Mouse (Mus musculus): ENCODE results near the gene Ppp1r32. TPM values are rescaled to one million over a fixed set of nuclear protein-coding genes. Genes with fewer than 3 reads are reported as not detected.

Ppp1r32 gene
- polyA plus RNA-seq (2012; rRNA removed) = 1.9 and 2.9 TPM in 2 replicates

DNA sequence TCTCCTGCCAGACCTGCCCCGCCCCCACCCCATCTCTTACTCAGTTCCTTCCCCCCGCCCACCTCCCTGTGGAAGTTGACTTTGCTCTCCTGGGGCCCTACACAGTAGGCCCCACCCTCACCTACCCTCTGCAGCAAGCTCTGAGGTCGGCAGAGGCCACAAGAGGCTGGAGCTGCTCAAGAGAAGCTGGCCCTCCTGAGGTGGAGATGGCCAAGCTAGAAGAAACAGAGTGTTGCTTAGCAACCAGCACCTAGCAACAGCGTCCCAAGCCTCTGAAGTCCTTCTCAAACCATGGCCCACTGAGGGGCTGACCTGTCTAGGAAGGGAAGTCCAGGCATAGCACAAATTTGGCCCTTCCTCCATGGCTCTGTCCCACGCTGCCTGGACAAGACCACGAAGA, at the start of gene Ppp1r32:
Gene Ppp1r32 (minus strand): TSS at position 226 of the 400 bp plus-strand sequence.
- no peak for DNase-seq (ENCODE audit: low read depth)

DNA sequence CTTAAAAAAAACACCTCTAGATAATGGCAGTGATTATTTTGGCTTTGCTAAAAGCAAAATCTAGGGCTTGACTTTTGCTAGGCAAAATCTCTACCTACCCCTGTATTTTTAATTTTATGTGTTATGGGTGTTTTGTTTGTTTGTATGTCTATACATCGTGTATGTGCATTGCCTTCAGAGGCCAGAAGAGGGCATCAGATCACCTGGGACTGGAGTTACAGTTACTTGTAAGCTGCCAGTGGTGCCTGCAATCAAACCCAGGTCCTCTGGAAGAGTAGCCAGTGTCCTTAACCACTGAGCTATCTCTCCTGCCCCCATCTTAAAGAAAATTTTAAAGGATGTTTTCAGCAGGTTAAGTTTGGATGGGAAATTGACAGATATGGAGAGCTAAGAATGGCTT, 47.4 kb upstream of the Ppp1r32 start:
- DNase-seq (ENCODE audit: low read depth) = no peak

DNA sequence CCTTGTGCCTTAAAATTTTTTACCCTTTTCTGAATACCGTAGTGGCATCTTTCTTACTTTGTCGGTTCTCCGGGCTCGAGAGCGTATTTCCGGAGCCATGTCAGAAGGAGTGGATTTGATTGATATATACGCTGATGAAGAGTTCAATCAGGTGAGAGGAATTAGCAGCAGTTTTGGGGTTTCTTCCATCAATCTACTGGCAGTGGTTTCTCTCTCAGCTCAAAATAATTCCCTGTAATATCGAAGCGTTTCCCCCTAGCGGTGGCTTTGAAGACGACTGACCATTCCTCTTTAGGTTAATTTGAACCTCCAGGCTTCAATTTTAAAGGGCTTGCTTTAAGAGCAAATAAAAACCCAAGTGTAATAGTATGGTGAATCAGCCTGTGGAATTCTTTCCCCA, 43.2 kb upstream of the Ppp1r32 start, which contains the start of gene Sdhaf2:
Gene Sdhaf2 (minus strand): TSS at position 233 of the 400 bp plus-strand sequence.
- no peak for DNase-seq (ENCODE audit: low read depth)

DNA sequence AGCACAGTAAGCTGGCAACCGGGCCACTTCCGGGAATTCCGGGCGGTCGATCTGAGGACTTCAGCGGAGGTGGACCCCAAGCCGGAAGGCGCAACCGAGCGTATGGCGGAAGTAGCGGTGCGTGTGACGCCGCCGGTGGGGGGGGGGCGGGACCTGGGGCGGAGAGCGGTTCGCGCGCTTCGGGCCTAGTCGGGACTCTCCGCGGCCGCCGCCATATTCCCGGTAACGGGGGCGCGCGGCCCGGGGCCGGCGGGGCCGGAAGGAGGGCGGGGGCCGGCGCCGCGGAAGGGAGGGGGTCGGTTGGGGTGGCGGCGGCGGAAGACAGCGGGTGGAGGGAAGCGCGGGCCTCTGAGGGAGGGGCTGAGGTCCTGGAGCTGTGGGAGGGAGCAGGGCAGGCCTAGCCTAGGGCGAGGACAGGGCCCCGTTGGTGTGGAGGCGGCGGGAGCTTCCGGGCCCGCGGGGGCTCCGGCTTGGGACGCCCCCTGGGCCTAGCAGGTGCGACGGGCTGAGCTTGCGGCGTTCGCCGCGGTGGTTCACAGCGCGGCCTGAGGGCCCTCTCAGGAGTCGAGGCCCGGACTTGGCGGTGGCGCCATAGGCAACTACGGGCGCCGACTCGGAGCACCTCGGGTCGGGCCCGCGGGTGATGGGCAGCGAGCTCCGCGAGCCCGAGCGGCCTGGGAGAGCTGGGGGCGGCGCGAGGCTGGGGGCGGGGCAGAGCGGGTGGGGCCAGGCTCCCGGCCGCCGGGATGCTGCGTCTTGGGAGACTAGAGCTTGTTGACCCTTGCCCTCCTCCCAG, 42.6 kb upstream of the Ppp1r32 start, which contains the start of gene Cpsf7:
Gene Cpsf7 (plus strand): TSS at position 161 of the 796 bp plus-strand sequence.
- peak; percentile 36 for DNase-seq (ENCODE audit: low read depth)

DNA sequence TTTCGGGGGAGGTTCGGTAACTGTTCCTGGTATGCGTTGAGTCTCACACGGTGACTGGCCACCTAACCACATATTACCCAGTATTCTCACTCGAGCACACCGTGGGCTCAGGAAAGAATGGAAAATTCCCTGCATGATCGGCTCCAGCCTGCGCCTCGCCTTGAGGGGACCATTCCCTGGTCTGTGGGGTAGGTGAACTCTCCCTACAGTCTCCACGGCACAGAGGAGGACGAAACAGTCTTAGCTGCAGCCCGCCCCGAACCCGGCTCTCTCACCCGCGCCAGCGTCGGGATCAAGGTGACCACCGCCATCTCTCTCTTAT, 42.0 kb upstream of the Ppp1r32 start:
- DNase-seq (ENCODE audit: low read depth) = no peak

DNA sequence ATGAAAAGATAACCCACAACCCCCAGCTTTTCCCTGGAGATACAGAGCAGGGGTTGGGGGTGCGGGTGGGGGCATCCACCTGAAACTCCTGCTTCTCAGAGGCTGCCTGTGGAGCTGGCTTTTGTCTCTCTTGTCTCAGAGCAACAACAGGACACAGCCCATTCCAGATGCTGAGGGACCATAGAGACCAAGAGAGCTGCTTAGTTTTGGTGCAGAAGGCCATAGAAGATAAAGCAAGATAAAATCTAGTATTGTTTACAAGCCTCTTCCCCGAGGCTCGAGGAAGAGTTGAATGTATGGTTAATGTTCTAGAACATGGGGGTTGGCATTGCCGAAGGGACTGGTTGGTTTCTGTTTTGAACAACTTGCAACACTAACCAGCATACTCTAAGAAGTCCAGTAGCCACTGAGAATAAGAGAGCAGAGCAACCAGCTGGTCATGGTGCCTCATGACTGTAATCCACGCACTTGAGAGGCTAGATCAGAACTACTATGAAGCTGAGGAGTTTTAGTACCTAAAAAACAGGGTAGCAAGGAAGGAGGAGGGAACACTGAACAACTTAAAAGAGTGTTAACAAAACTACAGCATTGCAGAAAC, 40.9 kb upstream of the Ppp1r32 start:
- no peak for DNase-seq (ENCODE audit: low read depth)

DNA sequence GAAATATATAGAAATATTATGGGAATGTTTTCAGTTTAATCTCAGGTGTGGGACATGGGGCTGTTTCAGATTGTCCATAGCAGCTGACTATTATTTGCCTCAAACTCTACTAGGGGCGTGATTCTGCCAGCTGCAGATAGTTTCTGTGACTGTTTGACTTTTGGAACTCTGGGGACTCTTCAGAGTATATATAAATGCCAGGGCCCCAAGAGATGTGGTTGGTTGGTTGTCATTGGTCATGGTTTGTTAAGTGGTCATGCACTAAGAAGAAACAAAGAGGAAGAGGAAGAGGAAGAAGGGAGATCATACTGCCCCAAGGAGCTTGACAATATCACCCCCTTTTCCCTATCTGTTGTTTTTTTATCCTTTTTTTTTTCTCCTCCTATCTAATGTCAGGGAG, 39.2 kb upstream of the Ppp1r32 start:
- no peak for DNase-seq (ENCODE audit: low read depth)

DNA sequence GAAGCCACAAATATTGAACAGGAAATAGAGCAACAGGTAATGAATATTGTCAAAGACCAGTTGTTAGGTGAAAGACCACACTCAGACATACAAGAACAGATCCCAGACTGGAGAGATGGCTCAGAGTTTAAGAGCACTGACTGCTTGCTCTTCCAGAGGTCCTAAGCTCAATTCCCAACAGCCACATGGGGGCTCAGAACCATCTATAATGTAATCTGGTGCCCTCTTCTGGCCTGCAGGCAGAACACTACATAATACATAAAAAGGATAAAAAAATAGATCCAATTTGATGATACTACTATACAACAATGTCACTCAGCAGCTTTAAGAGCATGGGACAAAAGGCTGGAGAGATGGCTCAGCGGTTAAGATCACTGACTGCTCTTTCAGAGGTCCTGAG, 37.6 kb upstream of the Ppp1r32 start:
- no peak for DNase-seq (ENCODE audit: low read depth)

DNA sequence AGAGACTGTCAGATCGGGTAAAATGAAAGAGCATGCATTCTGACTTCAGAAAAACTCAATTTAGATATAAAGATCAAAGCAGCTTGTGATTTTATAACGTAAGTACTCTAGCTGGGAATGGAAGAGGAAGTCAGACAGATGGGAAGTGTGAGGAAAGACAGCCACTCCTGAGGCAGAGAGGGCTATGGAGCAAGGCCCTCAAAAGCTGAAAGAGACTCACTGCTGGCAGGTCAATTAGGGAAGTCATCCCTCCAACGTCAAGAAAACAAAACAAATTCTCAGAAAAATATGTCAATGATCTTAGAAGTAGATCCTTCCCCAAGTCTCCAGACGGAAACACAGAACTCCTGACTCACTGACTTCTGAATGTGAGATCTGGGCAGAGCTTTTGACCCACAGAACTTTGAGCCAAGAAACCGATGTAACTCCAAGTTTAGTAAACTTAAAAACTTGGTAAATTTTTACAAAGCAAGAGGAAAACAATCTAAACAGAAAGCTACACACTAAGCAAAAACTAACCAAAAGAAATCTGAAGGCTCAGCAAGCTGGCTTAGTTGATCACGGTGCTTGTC, 28.1 kb upstream of the Ppp1r32 start:
- no peak for DNase-seq (ENCODE audit: low read depth)

DNA sequence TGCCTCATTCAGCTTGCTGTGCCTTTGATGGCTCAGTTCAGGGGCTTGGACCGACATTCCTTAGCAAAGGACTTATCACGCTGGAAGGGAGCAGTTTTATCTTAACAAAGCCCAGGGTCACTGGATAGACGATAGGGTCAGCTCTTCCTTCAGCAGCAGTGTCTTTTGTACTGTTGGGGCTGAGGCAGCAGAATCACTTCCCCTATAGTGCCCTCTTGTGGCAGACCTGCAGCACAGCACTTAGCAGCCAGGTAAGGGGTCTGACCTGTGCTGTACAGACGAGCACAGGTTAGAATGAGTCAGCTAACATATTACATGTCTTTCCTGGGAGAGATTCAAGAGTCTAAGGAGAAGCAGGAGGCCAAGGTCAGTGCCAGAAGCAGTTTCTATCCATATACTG, 19.8 kb upstream of the Ppp1r32 start:
- no peak for DNase-seq (ENCODE audit: low read depth)

DNA sequence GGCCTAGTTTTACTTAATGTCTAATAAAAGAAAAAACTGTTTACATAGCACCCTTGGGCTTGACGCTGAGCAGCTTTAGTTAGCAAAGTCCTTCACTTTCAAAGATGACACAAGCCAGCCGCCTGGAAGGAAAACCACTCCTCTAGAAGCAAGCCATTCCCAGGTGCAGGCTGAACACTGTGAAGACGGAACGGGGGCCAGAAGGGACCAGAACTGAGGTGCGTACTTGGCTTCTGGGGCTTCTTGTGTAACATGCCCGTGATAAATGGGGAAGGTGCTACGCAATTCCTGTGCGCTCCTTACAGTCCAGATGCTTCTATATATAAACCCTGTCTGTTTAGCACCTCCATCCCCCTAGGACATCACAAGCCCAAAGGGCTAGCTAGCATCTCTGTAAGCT, 17.9 kb upstream of the Ppp1r32 start:
- DNase-seq (ENCODE audit: low read depth) = no peak

DNA sequence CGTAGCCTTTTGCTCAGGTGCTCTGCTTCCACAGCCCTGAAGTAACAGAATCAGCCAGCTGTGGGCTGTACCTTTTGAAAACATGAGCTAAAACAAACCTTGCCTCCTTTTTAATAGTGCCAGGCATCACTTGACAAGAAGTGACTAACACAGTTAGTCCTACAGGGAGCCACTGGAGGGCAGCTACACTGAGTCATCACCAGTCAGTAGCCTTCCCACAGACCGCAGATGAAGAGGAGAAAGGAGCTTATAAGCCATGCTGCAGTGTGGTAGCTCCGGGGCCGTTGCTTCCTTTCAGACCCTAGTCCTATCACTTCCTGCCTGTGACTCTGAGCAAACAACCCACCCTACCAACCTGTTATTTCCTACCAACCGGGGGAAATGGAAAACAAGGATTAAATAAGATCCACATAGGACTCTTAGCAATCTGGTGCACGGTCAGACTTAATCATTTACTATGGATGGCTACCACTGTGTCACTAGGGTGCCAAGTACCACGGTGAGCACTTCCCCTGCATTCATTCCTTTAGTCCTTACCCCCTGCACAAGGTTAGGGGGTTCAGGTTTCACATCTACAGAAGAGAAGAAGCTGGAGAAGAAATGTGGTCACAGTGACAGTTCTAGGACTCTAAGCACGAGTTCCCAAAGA, 14.9 kb upstream of the Ppp1r32 start:
- DNase-seq (ENCODE audit: low read depth) = no peak

DNA sequence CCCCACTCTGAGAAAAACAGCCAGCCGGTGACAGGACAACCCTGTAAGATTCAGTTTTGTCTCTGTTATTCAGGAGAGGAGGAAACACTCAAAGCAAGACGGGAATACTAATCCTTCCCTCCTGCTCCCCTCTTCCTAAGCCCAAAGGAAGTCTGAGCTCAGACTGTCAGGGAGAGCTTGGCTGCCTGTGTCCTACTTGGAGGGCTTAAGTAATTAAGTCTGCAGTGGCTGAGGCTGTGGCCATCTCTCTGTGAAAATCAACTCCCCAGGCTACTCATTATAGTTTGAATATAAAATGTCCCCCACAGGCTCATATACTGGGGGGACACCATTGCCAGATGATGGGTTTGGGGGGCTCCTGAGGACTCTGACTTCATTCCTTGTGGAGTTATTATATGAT, 14.2 kb upstream of the Ppp1r32 start:
- DNase-seq (ENCODE audit: low read depth) = no peak

DNA sequence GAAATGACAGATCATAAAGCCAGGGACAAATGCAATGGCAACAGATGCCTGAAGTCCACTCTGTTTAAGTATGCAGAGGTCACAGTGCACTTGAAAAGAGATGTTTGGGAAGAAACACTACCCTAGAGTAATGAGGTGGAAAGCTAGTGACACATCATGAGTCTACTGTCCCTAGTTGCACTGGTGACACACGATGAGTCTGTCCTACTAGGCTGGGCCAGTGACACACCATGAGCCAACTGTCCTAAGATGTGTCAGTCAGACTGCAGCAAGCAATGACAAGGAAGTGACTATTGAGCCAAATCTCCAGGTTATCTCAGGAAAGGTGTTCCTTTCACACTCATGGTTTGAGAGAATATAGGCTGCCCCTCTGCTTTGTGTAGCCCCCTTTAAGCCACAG, 12.9 kb upstream of the Ppp1r32 start:
- no peak for DNase-seq (ENCODE audit: low read depth)

DNA sequence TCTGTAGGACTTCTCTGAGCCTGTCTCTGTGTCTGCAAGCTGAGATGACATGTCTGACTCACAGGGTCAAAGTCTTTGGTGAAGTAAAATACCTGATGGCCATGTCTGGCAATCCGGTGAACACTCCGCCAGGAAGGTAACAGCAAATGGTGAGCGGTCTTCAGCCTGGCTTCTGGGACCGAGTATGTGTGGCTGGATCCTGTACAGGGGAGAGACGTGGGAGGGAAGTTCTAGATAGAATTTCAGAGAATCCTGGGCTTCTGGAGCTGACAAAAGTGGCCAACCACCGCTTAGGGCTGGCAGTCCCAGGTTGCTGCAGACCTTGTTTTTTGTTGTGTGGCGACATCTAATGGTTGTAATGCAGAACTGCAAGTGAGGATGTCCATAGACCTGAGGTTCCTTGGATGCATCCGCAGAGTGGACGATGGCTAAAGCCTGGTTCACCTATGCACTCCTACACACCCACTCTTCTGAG, 3.6 kb upstream of the Ppp1r32 start:
- peak; percentile 13 for DNase-seq (ENCODE audit: low read depth)

DNA sequence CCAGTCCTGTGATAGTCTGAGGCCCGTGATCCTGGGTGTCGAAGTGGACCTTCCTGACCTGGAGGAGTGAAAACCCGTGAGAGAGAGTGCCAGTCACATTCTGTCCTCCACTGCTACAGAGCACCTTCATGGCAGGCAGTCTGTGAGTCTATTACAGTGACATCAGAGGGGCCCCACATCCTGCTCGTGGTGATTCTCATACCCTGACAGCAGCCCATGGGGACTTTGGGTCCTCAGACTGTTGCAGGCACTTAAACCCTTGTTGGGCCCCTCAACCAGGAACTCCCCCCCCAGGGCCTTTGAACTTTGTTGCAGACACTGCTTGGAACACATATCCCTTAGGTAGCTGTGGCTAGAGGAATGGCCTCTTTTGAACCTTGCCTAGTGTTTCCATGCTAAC, 3.2 kb downstream of the Ppp1r32 start:
- no peak for DNase-seq (ENCODE audit: low read depth)

DNA sequence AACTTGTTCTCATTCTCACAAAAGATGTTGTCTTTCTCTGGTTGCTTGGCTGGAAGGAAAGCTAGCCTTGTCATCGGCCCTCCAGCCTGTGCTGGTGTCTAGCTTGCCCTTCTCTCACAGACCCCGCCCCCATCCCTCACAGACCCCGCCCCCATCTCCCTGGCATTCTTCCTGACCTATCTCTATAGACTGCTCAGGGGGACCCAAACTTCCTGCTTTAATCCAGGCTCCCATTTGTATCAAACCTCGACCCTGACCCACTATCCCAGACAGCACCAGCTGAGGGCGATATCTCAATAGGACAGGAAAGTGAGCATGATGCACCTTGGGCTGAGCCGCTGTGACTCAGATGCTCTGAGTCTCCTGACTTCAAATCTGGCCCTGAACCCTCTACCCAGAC, 8.9 kb downstream of the Ppp1r32 start:
- no peak for DNase-seq (ENCODE audit: low read depth)

DNA sequence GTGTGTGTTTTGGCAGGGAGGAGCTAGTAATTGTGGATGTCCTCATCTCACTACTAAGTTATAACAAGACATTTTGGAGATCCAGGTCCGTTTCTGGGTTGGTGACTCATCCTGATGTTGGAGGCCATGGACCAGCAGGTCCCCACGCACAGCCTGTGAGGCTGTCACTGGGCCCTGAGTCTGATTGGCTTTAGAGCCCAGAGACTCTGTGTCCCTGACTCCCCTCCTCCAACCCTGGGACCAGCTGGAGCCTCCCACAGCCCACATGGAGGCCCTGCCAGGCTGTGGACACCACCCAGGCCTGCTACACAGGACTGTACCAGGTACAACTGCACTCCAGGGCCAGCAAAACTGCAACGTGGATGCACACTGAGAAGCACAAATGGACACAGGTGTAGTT, 9.8 kb downstream of the Ppp1r32 start:
- no peak for DNase-seq (ENCODE audit: low read depth)

DNA sequence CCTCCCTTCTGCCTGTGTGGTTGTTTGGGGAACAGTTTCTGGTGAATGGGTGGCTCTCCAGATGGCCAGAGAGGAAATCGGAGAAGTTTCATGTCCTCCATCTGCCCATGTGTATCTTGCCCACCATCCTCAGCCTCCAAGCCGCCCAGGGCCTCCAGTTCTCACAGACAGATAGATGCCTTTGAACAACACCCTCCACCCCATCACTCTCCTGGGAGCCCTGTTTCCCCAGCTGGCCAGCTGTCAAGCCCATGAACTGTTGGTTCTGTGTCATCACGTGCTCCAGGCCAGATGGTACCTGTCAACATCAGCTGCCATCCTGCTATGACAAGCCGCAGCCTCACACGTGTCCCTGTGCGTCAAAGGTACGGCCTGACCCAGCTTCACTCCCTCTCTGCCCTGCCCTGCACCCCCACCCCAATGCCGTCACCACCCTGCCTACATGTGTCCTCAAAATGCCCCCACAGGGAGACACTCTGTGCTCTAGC, 13.5 kb downstream of the Ppp1r32 start:
- DNase-seq (ENCODE audit: low read depth) = no peak

DNA sequence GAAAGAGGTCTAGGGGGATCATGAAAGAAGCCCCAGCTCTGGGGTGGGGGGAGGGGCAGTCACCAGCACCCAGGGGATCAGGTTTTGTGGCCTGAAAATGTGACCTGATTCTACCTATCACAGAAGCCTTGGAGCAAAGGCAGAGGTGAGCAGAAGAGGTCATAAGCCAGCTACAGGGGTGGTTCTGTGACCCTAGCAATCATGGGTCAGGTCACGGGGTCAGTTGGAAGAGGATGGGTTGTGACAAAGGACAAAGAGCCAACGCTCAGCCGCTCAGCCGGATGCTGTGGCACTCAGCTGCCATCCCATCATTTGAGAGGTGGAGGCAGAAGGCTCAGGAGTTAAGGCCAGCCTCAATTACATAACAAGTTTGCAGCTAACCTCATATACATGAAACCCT, 18.3 kb downstream of the Ppp1r32 start:
- no peak for DNase-seq (ENCODE audit: low read depth)

DNA sequence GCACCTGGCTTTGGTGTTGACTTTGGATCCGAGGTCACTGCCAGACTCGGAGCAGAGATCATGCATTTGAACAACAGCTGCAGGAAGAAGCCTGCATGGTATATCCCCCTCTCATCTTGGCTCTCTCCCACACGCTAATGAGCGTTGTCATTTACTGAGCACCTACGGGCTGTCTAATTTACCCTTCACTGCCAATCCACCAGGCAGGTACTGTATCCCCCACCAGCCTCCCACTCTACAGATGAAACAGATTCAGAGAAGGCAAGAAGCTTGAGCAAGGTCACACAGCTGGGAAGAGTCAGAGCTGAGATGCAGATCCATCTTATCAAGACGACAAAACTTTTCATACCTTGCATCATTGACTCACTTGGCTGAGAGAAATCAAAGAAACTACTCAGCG, 21.1 kb downstream of the Ppp1r32 start:
- no peak for DNase-seq (ENCODE audit: low read depth)

DNA sequence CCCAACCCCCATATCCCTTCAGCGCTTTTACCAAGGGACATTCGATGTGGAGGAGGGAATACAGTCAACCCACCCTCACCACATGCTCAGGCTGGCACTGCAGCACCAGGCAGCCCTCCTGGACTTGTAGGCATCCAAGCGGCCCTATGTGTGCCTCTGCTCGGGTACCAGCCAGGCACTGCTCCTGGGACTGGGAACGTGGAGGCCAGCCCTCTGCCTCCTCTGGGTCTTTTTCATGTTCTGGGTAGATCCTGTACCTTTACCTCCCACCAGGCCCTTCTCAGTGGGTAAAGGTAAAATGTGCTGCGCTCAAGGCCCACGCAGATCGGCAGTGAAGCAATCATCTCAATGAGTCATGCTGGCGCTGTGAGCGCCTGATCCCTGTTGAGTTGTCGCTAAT, 22.8 kb downstream of the Ppp1r32 start:
- no peak for DNase-seq (ENCODE audit: low read depth)

Measured in gonadal fat pad, adult 2 months (tissue).